Mouse (Mus musculus) left cerebral cortex, adult 18-20 months (tissue): ENCODE data around the gene Hax1. TPM values are rescaled to one million over a fixed set of nuclear protein-coding genes. Genes with fewer than 3 reads are reported as not detected.
A peak's percentile ranks its signal among the peaks of the same experiment; 100 is the strongest.

Source experiments
- DNase-seq, 2 experiments: peaks; one replicate each; pipeline ENCODE4 v3.0.0; 2021 to 2022; ENCODE audit warnings: low spot score in 2 of 2, mixed read lengths in 1 of 2
- long read RNA-seq, 2 experiments: library from polyadenylated mRNA; stranded (forward); transcript quantifications; one replicate each; pipeline ENCODE4 v2.0.0; 2021
- total RNA-seq, 2 experiments: library from RNA; stranded (reverse); gene quantifications; 2 replicates each; pipeline ENCODE4 v1.2.3; 2021

Gene Hax1
- total RNA-seq: 100 to 1,000 TPM in 1 of 2 experiments, 10 to 100 TPM in 1; 90.8 to 101 TPM
- long read RNA-seq, experiment 1, transcript Hax1-201 (7 exons, 1,139 nt): major isoform, 51 of 61 reads
- long read RNA-seq, experiment 1, partial matches to known transcripts: 2 of 61 reads
- long read RNA-seq, experiment 1, other reads (novel, unspliced or antisense): 4 of 61 reads
- long read RNA-seq, experiment 2, transcript Hax1-201 (7 exons, 1,139 nt): major isoform, 47 of 60 reads
- long read RNA-seq, experiment 2, partial matches to known transcripts: 4 of 60 reads
- long read RNA-seq, experiment 2, other reads (novel, unspliced or antisense): 6 of 60 reads

GRCm38 (mm10) chr3:89998612-89999054 lies at the start of gene Hax1:
Hax1 (minus strand) TSS chr3:89998780.
- peak; percentile 94 to 96 for DNase-seq

- DNase-seq: no peak
These were observed 37.7 kb upstream of the Hax1 start for GRCm38 (mm10) chr3:90036263-90036662.

GRCm38 (mm10) chr3:90034653-90035052 lies 36.1 kb upstream of the Hax1 start:
- DNase-seq: no peak

DNA sequence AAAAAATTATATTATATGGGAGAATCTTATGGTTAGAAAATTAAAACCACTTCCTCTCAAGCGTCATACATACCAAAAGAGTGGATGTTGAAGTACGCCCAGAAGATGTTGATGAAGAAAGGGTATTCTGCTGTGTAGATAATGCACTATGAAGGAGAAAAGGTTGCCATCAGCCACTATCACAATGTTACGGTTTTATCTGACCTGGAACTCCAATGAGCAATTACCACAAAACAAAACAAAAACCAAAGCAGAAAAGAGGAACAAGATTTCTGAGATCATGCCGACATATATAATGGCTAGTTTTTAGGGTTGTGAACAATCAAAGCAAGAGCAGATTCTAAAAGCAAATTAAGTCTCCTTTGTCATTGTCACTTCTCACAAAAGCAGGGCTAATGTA lies 18.0 kb upstream of the Hax1 start:
- no peak for DNase-seq

DNA sequence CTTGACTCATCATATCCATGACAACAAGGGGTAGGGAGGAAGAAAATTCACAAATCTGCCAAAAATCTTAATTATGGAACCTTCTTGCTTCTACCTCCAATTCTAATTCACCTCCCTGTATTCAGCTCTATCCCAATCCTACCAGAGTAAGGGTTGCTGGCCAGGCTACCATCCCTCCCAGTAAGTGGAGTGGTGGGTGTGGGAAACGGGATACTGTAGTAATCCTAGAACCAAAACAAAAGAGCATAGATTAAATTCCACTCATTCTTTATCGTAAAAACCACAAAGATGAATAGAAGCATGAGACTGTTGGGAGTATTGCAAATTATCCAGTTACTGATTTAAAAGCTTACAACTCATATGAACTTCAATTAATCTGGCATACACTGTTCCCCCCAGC lies 11.7 kb upstream of the Hax1 start:
- DNase-seq: no peak

- no peak for DNase-seq
These were observed 5.7 kb upstream of the Hax1 start for GRCm38 (mm10) chr3:90004091-90004796.

DNA sequence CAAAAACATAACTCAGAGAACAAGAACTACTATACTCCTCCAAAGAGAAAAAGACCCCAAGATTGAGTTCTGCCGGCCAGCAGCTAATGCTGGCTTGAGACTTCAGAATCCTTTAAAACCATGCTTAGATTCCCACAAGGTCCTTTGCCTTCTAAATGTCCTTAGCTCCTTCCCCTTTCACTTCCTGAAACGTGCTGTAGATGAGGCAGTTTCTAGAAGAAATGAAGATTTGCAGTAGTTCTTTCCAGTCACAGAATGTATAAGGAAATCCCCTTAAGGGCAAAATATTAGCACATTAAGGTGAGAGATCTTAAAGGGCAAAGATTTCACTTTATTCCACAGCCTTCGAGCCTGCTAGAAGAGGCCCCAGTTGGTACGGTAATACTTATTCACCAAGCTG lies 1.2 kb upstream of the Hax1 start:
- DNase-seq: no peak

DNA sequence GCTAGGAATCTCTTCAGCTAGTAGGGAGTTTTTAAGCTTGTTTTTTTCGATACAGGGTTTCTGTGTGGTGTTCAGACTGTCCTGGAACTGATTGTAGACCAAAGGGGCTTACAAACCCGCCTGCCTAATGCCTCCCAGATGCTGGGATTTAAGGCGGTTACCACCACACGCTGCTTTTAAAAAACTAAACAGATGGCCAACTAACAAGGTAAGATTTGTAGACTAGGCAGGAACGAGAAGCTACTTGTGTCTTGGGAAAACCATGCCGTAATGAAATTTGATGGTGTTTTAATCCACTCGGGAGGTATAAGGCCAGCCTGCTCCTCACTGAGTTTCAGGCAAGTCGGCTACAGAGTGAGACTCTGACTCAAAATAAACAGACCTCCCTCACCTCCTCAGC lies 510 bp upstream of the Hax1 start:
- DNase-seq: no peak

DNA sequence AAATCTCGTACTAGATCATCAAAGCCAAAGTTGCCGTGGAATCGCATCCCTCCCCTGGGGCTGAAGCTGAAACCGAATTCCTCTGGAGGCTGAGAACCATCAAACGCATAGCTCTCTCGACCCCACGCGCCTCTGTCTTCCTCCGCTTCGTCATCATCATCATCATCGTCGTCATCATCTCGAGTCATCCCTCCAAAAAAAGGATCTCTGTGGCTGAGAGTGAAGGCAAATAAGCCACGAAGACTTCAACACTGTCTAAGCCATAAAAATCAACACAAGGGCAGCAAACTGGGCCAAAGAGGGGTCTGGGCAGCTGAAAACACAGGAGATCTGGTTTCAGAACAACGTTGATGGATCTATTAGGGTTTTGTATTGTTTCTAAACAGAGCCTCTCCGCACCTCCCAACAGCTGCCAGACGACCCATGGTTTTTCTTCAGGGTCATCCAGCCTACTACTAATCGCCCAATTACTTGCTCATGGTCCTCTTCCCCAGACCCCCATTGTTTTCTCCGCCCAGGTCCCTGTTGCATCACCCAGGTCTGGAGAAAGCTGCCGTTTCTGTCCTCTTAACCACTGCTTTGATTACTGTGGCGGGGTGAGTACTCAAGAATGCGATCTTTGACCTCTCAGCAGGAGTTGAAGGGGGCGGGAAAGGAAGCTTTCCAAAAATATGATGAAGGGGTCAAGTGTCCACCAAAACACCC lies 637 bp downstream of the Hax1 start:
- peak; percentile 27 to 41 for DNase-seq

- no peak for DNase-seq
These were observed 3.6 kb downstream of the Hax1 start for GRCm38 (mm10) chr3:89994807-89995515.

- DNase-seq: no peak
These were observed 10.8 kb downstream of the Hax1 start for GRCm38 (mm10) chr3:89987822-89988221.

DNA sequence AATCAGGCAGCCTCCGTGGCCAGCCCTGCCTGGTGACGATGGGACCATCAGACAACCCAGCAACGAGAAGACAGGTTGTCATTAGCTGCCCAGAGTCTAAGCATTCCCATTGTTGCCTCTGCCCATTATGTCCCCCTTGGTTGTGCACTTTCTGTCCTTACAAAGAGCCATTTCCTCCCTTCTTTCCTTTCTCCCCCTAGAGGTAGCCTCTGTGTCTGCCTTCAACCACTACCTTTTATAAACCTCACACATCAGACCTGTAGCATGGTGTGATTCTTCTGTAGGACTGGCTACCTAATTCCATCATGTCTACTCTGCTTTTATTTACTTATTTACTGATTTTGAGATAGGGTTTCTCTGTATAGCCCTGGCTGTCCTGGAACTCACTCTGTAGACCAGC lies 11.4 kb downstream of the Hax1 start:
- no peak for DNase-seq

- DNase-seq: no peak
These were observed 16.2 kb downstream of the Hax1 start for GRCm38 (mm10) chr3:89982426-89982825.

GRCm38 (mm10) chr3:89976859-89977258 lies 21.7 kb downstream of the Hax1 start:
- DNase-seq: no peak

DNA sequence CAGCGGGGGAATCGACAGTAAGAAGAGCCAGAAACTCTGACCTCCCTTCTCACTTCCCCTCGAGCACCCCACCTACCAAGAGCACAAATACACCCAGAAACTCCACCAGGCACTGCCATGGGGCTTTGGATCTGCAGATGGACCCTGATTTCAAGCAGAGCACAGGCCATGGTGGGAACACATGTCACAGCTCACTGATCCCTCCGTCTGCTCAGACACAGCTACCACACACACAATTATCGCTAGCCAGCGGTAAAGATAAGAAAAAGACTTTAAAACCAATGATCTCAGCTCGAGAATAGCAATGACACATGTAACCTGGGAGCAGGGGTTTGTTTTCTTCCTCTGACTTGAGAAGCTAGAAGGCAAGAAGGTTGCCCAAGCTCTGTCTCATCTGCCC lies 30.1 kb downstream of the Hax1 start:
- no peak for DNase-seq

DNA sequence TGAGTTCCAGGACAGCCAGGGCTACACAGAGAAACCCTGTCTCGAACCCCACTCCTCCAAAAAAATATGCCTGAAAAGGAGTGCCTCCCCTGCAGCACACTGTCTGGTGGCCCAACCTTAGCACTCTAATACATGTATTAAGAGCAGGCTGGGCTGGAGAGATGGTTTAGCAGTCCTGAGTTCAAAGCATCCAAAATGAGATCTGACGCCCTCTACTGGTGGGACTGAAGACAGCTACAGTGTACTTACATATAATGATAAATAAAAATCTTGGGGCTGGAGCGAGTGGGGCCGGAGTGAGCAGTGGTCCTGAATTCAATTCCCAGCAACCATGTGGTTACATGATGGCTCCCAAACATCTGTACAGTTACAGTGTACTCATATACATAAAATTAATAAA lies 31.6 kb downstream of the Hax1 start:
- DNase-seq: no peak

DNA sequence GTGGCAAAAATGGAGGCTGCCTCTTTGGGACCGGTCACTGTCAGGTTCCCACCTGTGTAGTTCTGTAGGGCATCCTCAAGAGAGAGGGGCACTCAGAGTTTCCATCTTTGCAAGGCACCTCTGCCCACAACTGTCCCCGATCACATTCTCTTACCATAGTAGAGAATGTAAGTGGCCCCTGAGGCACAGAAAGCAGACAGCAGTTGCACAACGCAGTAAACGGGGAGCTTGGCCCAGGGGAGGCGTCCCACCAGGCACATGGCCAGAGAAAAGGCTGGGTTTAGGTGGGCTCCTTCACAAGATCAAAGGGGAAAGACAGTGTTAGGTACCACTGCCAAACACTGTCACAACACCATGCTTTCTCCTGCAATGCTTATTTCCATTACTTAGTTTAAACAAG lies 32.6 kb downstream of the Hax1 start:
- DNase-seq: no peak

- no peak for DNase-seq
These were observed 33.0 kb downstream of the Hax1 start for GRCm38 (mm10) chr3:89965557-89965956.

DNA sequence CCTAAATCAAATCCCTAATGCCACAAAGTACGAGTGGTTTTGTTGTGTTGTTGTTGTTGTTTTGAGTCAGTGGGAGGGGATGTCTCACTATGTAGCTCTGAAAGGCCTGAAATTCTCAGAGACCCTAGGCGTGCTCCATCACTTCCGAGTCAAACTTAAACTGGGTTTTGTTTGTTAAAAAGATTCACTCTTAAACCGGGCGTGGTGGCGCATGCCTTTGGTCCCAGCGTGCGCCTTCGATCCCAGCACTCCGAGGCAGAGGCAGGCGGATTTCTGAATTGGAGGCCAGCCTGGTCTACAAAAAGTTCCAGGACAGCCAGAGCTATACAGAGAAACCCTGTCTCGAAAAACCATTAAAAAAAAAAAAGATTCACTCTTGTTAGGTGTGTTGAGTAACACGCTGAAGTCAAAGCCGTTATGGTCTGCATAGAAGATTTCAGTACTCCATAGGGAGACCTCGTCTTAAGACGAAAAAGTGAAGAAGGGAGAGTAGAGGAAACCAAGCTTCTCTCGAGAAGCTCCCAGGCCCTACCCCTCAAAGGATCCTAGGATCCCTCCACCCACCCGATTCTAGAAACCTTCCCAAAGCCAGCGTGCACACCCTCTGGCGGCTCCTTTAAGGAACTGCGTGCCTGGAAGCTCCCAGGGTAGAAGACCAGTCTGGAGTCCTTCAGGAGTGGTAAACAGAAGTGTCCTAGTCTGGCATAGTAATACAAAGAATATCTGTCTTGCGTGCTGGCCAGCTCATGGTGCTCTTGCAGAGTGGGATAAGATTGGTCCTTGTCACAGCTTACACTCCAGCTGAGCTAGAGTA lies 34.4 kb downstream of the Hax1 start:
- peak; percentile 65 to 75 for DNase-seq

GRCm38 (mm10) chr3:89963221-89963763 lies 35.3 kb downstream of the Hax1 start, which contains the start of gene Atp8b2:
Atp8b2 (minus strand) TSS chr3:89963508.
- DNase-seq: peak in 1 of 2 experiments; percentile 53
